Mouse (Mus musculus): ENCODE measurements around the gene Actr3. TPM values are rescaled to one million over a fixed set of nuclear protein-coding genes. Genes with fewer than 3 reads are reported as not detected.
A peak's percentile ranks its signal among the peaks of the same experiment; 100 is the strongest.
"Not testable (repeated sequence)": the region's sequence is repeated elsewhere in the genome, so short reads cannot be mapped to it uniquely, and the experiment has no call there.

Gene Actr3
- polyA plus RNA-seq, 1 experiment from 2014 or later: 303 TPM

DNA sequence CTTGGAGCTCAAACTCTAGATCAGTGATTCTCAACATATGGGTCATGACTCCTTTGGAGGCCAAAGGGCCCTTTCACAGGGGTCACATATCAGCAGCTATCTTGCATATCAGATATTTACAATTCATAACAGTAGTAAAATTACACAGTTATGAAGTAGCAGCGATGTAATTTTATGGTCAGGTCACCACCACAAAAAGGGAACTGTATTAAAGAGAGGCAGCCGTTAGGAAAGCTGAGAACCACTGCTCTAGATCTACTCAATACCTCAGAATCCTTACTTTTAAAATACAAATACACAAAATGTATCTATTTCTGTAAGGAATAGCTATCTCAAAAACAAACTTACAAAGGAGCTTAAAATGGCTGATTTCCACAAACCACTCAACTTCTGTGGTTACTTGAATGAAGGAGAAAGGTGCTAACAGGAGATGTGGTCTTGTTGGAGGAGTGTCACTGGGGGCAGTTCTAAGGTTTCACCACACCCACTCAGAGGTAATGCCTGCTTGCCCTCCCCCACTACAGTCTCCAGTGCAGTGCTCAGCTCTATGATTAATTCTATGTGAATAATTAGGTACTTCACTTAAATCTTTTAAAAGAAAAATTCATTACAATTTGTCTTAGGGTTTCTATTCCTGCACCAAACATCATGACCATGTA, 9.0 kb downstream of the Actr3 start:
- Histone ChIP-seq H3K4me2 (replicated peaks; ENCODE audit: low read depth, low read length) (no peak overlapping the region), H3K9ac (replicated peaks; ENCODE audit: low read length) (no peak overlapping the region), H3K36me3 (ENCODE audit: insufficient read depth, low read length) (no peaks in the 10 kb centered on the region), H3K27ac (ENCODE audit: low read length) (no peak overlapping the region), H3K27me3 (ENCODE audit: insufficient read depth, low read length) (no peaks in the 10 kb centered on the region), H3K4me3 (ENCODE audit: low read length) (no peak overlapping the region), H3K9me3 (ENCODE audit: low read length) (no peaks in the 10 kb centered on the region), H3K4me1 (ENCODE audit: insufficient read depth, low read length) (peaks cover 21% of the 10 kb centered on the region; the same call in 1 of the 2 replicates)
- ATAC-seq (ENCODE audit: low FRiP score, low TSS enrichment): no peak
- 78% methylated on average over 2 of the region's 2 CpGs for WGBS

DNA sequence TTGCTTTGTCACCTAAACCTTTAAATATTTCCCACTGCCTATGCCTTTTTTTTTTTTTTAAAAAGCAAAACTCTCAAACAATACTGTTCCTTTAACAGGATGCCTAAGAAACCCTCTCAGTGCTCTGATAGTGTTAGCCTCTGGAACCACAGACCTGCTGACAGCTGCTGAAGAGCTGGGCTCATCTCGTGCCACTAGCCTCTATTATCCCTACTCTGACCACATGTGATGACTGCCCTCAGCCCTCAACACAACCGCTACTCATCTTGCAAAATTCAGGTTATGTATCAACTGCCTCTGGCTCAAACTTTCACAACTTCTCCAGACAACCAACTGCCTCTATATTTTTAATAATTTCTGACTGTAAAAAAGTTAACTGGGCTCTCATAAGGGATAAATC, 15.6 kb downstream of the Actr3 start:
- Histone ChIP-seq H3K36me3 (ENCODE audit: insufficient read depth, low read length) (peaks cover 15% of the 10 kb centered on the region), H3K9ac (replicated peaks; ENCODE audit: low read length) (no peak overlapping the region), H3K9me3 (ENCODE audit: low read length) (no peaks in the 10 kb centered on the region), H3K4me3 (ENCODE audit: low read length) (no peak overlapping the region), H3K4me1 (ENCODE audit: insufficient read depth, low read length) (no peaks in the 10 kb centered on the region), H3K27ac (ENCODE audit: low read length) (no peak overlapping the region), H3K4me2 (replicated peaks; ENCODE audit: low read depth, low read length) (no peak overlapping the region), H3K27me3 (ENCODE audit: insufficient read depth, low read length) (no peaks in the 10 kb centered on the region)
- 72% methylated on average over 2 of the region's 2 CpGs for WGBS
- no peak for ATAC-seq (ENCODE audit: low FRiP score, low TSS enrichment)

DNA sequence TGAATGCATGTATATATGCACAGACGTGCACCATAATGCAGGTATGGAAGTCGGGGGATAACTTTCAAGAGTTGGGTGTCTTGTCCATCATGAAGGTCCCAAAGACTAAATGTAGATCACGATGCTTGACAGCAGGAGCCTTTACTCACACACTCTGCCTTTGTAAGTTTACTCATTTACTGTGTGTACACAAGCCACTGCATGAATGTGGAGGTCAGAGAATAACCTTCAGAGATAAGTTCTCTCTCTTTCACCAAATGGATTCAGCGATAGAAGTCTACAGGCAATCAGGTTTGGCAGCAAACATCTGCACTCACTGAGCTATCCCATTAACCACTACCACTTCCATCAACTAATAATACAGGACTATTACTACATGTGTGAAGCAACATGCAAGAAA, 16.8 kb downstream of the Actr3 start:
- Histone ChIP-seq H3K9ac (replicated peaks; ENCODE audit: low read length) (no peak overlapping the region), H3K9me3 (ENCODE audit: low read length) (no peaks in the 10 kb centered on the region), H3K27me3 (ENCODE audit: insufficient read depth, low read length) (no peaks in the 10 kb centered on the region), H3K4me1 (ENCODE audit: insufficient read depth, low read length) (no peaks in the 10 kb centered on the region), H3K4me3 (ENCODE audit: low read length) (no peak overlapping the region), H3K27ac (ENCODE audit: low read length) (no peak overlapping the region), H3K4me2 (replicated peaks; ENCODE audit: low read depth, low read length) (no peak overlapping the region), H3K36me3 (ENCODE audit: insufficient read depth, low read length) (peaks cover 19% of the 10 kb centered on the region)
- no peak for ATAC-seq (ENCODE audit: low FRiP score, low TSS enrichment)
- WGBS: 93% methylated on average over 4 of the region's 4 CpGs

DNA sequence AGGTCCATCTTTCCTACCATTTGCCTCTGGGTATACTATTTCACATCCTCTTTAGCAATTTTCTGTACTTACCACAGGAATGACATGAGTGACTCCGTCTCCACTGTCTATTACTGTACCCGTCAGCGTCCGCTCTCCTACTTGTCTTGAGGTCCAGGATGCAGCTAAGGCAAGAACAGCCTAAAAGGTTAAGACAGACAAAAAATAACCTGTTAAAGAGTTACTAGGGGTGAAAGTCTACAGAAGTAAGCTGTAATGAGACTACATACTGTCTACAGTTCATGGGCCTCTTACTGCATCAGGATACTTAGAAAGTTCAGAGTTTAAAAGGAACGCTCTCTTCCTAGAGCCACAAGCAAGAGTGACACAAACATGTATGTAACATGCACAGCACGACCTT, 28.3 kb downstream of the Actr3 start:
- ATAC-seq (ENCODE audit: low FRiP score, low TSS enrichment): 0 out of 2 replicates have a peak, but pooled peaks have one; percentile 19
- H3K36me3 ChIP-seq (ENCODE audit: insufficient read depth, low read length): peaks cover 40% of the 10 kb centered on the region
- H3K9ac ChIP-seq (replicated peaks; ENCODE audit: low read length): no peak overlapping the region
- H3K27me3 ChIP-seq (ENCODE audit: insufficient read depth, low read length): no peaks in the 10 kb centered on the region
- H3K9me3 ChIP-seq (ENCODE audit: low read length): no peaks in the 10 kb centered on the region
- H3K27ac ChIP-seq (ENCODE audit: low read length): peak overlapping the region; percentile 43; the same call in 1 of the 2 replicates
- no peaks in the 10 kb centered on the region for H3K4me1 ChIP-seq (ENCODE audit: insufficient read depth, low read length)
- no peak overlapping the region for H3K4me3 ChIP-seq (ENCODE audit: low read length)
- WGBS: 89% methylated on average over 6 of the region's 6 CpGs
- H3K4me2 ChIP-seq (replicated peaks; ENCODE audit: low read depth, low read length): no peak overlapping the region

DNA sequence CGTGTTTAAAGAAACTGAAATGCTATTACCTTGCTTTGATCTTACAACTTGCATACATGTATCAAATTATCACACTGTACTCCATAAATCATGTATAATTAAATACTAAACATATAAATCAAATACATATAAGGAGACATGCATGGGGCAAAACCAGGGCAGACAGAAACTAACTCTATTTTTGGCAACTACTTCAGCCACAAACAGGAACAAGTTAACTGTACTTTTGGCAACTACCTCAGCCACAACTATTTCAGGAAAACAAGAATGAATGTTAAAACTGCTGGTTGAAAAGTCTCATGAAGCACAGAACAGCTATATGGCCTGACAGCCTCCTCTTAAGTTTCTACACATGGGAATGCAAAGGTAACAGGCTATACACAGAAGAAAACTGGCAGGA, 40.1 kb downstream of the Actr3 start:
- H3K4me2 ChIP-seq (replicated peaks; ENCODE audit: low read depth, low read length): no peak overlapping the region
- no peak overlapping the region for H3K4me3 ChIP-seq (ENCODE audit: low read length)
- H3K9me3 ChIP-seq (ENCODE audit: low read length): no peaks in the 10 kb centered on the region
- WGBS: 97% methylated on average over 1 of the region's 1 CpGs
- H3K27ac ChIP-seq (ENCODE audit: low read length): no peak overlapping the region
- no peaks in the 10 kb centered on the region for H3K4me1 ChIP-seq (ENCODE audit: insufficient read depth, low read length)
- H3K9ac ChIP-seq (replicated peaks; ENCODE audit: low read length): no peak overlapping the region
- no peak for ATAC-seq (ENCODE audit: low FRiP score, low TSS enrichment)
- H3K36me3 ChIP-seq (ENCODE audit: insufficient read depth, low read length): peaks cover 45% of the 10 kb centered on the region
- H3K27me3 ChIP-seq (ENCODE audit: insufficient read depth, low read length): no peaks in the 10 kb centered on the region

DNA sequence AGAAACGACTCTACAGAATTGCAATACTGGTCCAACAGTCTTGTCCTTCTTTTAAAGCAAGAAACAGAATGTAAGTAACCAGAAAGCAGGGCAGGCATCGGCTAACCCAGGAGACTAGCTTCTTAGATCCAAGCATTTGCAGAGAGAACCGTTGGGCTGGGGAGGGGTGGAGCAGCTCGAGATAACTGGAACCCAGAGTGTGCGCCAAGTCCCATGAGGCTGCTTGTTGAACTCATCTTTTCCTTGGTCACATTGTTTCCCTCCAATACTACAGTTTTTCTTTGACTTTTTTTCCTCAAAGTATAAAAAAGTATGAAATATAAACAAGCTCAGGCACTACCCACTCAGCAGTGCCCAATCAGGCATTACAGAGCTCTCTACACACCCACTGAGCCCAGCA, 42.2 kb downstream of the Actr3 start:
- H3K4me1 ChIP-seq (ENCODE audit: insufficient read depth, low read length); ATAC-seq (ENCODE audit: low FRiP score, low TSS enrichment); H3K4me3 ChIP-seq (ENCODE audit: low read length); H3K4me2 ChIP-seq (replicated peaks; ENCODE audit: low read depth, low read length); H3K9ac ChIP-seq (replicated peaks; ENCODE audit: low read length); H3K9me3 ChIP-seq (ENCODE audit: low read length); H3K27me3 ChIP-seq (ENCODE audit: insufficient read depth, low read length); H3K27ac ChIP-seq (ENCODE audit: low read length): not testable (repeated sequence)
- 91% methylated on average over 5 of the region's 5 CpGs for WGBS
- peaks cover 37% of the 10 kb centered on the region for H3K36me3 ChIP-seq (ENCODE audit: insufficient read depth, low read length)

DNA sequence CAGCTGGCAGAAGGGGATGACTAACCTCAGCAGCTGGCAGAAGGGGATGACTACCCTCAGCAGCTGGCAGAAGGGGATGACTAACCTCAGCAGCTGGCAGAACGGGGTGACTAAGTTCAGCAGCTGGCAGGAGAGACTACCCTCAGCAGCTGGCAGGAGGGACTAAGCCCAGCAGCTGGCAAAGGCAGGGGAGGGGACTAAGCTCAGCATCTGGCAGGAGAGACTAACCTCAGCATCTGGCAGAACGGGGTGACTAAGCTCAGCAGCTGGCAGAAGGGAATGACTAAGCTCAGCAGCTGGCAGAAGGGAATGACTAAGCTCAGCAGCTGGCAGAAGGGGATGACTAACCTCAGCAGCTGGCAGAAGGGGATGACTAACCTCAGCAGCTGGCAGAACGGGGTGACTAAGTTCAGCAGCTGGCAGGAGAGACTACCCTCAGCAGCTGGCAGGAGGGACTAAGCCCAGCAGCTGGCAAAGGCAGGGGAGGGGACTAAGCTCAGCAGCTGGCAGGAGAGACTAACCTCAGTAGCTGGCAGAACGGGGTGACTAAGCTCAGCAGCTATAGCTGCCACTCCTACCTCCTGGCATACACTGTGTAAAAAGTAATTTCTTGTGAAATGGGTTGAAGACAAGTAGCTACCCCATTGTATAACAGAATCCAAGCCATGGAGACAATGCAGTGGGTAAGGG, 45.3 kb downstream of the Actr3 start:
- WGBS: 84% methylated on average over 4 of the region's 4 CpGs
- H3K9me3 ChIP-seq (ENCODE audit: low read length); H3K9ac ChIP-seq (replicated peaks; ENCODE audit: low read length); H3K4me2 ChIP-seq (replicated peaks; ENCODE audit: low read depth, low read length); H3K4me3 ChIP-seq (ENCODE audit: low read length); H3K27me3 ChIP-seq (ENCODE audit: insufficient read depth, low read length); H3K4me1 ChIP-seq (ENCODE audit: insufficient read depth, low read length); H3K27ac ChIP-seq (ENCODE audit: low read length); ATAC-seq (ENCODE audit: low FRiP score, low TSS enrichment): not testable (repeated sequence)
- peaks cover 17% of the 10 kb centered on the region for H3K36me3 ChIP-seq (ENCODE audit: insufficient read depth, low read length)

DNA sequence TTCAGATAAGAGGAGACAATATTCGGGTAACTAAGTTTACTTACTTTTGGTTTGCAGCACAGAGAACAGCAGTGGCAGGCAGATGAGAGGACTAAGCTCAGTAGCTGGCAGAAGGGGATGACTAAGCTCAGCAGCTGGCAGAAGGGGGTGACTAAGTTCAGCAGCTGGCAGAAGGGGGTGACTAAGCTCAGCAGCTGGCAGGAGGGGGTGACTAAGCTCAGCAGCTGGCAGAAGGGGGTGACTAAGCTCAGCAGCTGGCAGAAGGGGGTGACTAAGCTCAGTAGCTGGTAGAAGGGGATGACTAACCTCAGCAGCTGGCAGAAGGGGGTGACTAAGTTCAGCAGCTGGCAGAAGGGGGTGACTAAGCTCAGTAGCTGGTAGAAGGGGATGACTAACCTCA, 45.9 kb downstream of the Actr3 start:
- not testable (repeated sequence) for H3K27me3 ChIP-seq (ENCODE audit: insufficient read depth, low read length); H3K9ac ChIP-seq (replicated peaks; ENCODE audit: low read length); H3K4me1 ChIP-seq (ENCODE audit: insufficient read depth, low read length); H3K4me2 ChIP-seq (replicated peaks; ENCODE audit: low read depth, low read length); H3K4me3 ChIP-seq (ENCODE audit: low read length); H3K9me3 ChIP-seq (ENCODE audit: low read length); H3K27ac ChIP-seq (ENCODE audit: low read length); ATAC-seq (ENCODE audit: low FRiP score, low TSS enrichment)
- peaks cover 13% of the 10 kb centered on the region for H3K36me3 ChIP-seq (ENCODE audit: insufficient read depth, low read length)
- WGBS: 68% methylated on average over 1 of the region's 1 CpGs

DNA sequence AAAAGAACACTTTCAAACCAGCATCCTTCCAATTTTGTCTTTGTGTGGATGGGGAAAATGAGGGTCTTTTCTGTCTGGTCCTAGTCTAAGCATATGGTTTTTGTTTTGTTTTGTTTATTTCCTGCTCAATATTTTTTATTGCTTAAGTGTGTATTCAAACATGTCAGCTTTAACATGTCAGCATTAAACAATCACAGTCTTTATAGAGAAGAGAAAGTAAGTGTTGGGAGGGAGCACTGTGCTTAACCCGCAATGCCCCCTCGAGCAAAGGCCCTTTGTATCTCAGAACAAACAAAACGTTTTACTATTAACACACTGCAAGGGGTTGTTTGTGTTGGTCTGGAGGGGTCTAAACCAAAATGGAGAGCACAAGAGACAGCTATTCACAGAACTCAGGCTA, 47.2 kb downstream of the Actr3 start:
- H3K9me3 ChIP-seq (ENCODE audit: low read length): no peaks in the 10 kb centered on the region
- no peak overlapping the region for H3K4me3 ChIP-seq (ENCODE audit: low read length)
- peaks cover 9% of the 10 kb centered on the region for H3K36me3 ChIP-seq (ENCODE audit: insufficient read depth, low read length)
- H3K9ac ChIP-seq (replicated peaks; ENCODE audit: low read length): no peak overlapping the region
- H3K27me3 ChIP-seq (ENCODE audit: insufficient read depth, low read length): no peaks in the 10 kb centered on the region
- peak; percentile 62 for ATAC-seq (ENCODE audit: low FRiP score, low TSS enrichment)
- no peak overlapping the region for H3K27ac ChIP-seq (ENCODE audit: low read length)
- no peak overlapping the region for H3K4me2 ChIP-seq (replicated peaks; ENCODE audit: low read depth, low read length)
- 48% methylated on average over 3 of the region's 3 CpGs for WGBS
- no peaks in the 10 kb centered on the region for H3K4me1 ChIP-seq (ENCODE audit: insufficient read depth, low read length)

DNA sequence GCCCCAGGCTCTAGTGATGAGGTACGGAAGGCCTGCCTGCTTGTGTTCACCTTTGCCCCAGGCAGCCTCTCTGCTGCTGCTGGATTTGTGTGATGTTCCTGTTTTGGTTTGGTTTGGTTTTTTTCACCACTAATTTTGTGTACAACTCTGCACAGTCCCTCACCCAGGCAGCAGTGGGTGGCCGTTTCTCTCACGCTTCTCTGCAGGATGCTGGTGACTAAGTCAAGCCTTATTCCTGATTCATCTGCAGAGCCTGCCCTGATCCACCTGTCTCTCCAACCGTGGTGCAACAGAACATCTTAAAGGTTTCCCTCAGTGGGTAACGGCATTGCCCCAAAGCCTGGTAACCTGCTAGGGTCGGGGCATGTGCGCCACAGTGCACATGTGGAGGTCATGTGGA, 49.3 kb downstream of the Actr3 start:
- Histone ChIP-seq H3K36me3 (ENCODE audit: insufficient read depth, low read length) (no peaks in the 10 kb centered on the region), H3K9ac (replicated peaks; ENCODE audit: low read length) (no peak overlapping the region), H3K4me1 (ENCODE audit: insufficient read depth, low read length) (no peaks in the 10 kb centered on the region), H3K27ac (ENCODE audit: low read length) (no peak overlapping the region), H3K4me2 (replicated peaks; ENCODE audit: low read depth, low read length) (no peak overlapping the region), H3K4me3 (ENCODE audit: low read length) (no peak overlapping the region), H3K9me3 (ENCODE audit: low read length) (no peaks in the 10 kb centered on the region), H3K27me3 (ENCODE audit: insufficient read depth, low read length) (no peaks in the 10 kb centered on the region)
- no peak for ATAC-seq (ENCODE audit: low FRiP score, low TSS enrichment)
- whole genome bisulfite sequencing: 76% methylated on average over 7 of the region's 7 CpGs
